Mouse (Mus musculus) erythroid progenitor cell, adult 5-6 weeks (primary cell): Measurements from ENCODE around the gene Sez6l. TPM values are rescaled to one million over a fixed set of nuclear protein-coding genes. Genes with fewer than 3 reads are reported as not detected.

Experiments
- ATAC-seq: replicated peaks from 2 replicates; pipeline ENCODE4 v1.8.0; 2016; ENCODE audit warnings: moderate number of reproducible peaks, mild to moderate bottlenecking, moderate TSS enrichment, inconsistent platforms; ENCODE audit not compliant: poor library complexity, low FRiP score, severe bottlenecking
- total RNA-seq, 2 experiments: library from RNA; stranded (forward) in 1 of 2; stranded (reverse) in 1 of 2; fragments of 150-400 nt in 1 of 2; fragments of 186-747, 209-891 nt in 1 of 2; gene quantifications; 2 replicates each; pipeline versions ENCODE4 v1.2.3 to v1.2.4; 2015 to 2017; ENCODE audit warnings: low replicate concordance in 2 of 2

Gene Sez6l
- total RNA-seq (2015; ENCODE audit: low replicate concordance), result not detected in 2 replicates
- not detected in 2 replicates for total RNA-seq (2017; ENCODE audit: low replicate concordance)

DNA sequence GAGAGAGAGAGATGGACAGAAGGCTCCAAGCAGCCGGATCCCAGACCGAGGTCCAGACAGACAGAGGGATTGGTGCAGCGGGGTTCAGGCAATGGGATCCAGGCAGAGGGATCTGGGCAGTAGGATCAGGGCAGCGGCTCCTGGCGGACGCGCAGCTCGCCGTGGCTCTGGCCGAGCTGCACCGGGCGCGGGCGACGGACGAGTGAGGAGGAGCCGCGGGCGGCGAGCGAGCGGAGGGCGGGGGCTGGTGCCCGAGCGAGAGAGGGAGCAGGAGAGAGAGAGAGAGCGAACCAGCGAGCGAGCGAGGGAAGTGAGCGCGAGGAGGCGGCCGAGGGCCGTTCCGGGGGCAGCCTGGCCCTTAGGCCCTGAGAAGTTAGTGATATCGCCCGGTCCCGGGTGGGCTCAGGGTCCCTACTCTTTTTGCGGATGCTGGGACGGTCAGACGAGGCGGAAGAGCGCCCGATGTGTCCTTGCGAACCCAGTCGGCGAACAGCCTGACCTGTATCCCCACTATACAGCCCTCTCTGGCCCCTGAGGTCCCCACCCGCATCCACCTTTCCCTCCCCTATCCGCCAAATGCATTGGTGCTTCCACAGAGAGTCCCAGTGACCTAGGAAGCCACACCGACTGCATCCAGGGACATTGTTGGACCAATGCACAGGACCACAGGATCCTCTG lies at the start of gene Sez6l:
Gene Sez6l, minus strand, starts transcription at position 193 of the 678 bp plus-strand sequence.
- ATAC-seq, result no peak

DNA sequence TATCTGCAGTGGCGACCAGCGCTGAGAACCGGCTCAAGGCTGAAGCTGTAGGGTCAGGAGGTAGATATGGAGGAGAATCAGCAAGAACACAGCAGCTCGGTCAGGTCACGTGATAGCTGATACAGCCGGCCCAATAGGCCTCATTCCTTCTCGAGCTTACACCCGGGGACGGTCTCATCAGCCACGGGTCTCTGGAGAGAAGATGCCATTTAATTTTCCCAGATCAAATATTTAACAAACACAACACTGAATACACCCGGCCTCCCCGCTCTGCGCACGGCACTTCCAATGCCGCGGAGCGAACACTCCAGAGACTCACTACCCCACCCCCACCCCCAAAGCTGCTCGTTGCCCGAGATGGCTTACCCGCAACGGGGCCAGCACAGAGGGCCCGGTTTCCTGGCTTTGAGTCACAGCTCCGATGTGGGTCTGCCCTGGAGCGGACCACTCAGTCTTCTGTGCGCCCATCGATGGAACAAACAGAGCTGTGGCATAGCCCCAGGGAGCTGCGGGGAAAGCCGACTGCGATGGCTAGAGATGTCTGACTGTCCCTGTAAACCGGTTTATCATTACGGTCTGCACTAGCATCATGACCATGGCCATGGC lies 48.7 kb upstream of the Sez6l start:
- no peak for ATAC-seq

DNA sequence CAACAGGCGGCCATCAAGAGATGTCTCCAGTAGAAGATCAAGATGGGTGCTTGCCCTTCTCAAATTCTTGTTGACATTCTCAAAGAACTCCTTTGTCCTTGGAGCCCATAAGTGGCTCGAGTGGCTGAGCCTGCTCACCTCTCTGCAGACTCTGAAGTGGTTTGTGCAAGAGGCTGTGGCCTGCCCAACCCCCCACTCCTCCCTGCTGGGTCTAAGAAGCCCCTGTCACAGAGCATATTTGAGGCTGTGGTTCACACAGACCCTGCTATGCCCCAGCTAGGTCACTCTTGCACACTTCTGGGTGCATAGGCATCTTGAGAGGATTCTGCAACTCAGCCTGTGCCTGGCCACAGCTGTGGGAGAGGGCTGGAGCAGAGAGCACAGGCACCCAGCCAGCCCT lies 46.0 kb upstream of the Sez6l start:
- ATAC-seq, result no peak

DNA sequence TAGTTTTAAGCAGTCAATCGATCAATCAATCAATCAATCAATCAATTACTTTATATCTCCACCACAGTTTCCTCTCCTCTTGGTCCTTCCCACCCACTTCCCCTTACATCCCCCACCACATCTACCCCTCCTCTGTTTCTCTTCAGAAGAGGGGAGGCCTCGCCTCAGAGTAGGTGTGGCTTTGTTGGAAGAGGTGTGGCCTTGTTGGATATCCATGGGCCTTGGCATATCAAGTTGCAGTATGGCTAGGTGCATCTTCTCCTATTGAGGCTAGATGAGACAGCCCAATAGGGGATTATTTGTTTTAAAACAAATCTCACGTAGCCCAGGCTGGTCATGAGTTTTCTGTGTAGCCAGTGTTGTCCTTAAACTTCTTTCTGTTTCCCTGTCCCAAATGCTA lies 43.3 kb upstream of the Sez6l start:
- ATAC-seq, result no peak

DNA sequence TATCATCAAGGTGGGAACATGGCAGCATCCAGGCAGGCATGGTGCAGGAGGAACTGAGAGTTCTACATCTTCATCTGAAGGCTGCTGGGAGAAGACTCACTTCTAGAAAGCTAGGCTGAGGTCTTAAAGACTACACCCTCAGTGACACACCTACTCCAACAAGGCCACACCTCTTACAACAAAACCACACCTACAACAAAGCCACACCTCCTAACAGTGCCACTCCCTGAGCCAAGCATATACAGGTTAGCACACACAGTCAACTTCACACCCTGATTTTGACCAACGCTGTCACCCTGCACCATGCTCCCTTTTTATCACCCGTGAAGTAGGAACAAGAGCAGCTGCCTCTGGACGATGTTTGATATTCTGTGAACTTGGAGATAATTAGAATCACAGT lies 42.4 kb upstream of the Sez6l start:
- no peak for ATAC-seq

GRCm38 (mm10) chr5:112617602-112618247 lies 40.7 kb upstream of the Sez6l start:
- no peak for ATAC-seq

- ATAC-seq, result no peak
Observed at GRCm38 (mm10) chr5:112615946-112616617, 39.1 kb upstream of the Sez6l start.

- ATAC-seq, result no peak
Observed at GRCm38 (mm10) chr5:112607867-112608516, 31.0 kb upstream of the Sez6l start.

- no peak for ATAC-seq
Observed at GRCm38 (mm10) chr5:112607119-112607518, 30.1 kb upstream of the Sez6l start.

DNA sequence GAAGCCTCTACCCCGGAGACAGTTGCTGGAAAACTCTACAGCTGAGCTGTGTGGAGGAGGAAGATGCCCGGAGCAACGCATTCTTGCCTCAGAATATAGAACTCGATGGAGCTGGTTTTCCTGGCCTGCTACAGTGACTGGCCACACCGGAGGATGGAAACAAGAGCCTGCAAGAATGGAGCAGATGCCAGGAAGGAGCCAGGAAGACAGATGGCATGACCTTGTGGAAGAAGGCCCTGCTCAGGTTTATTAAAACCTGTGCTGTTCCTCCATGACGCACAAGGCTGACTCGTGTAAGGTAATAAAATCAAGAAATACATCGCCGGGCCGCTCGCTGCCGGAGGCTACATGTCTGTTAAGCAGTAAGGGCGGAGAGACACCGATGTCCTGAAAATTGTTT lies 28.4 kb upstream of the Sez6l start:
- no peak for ATAC-seq

- ATAC-seq, result no peak
Observed at GRCm38 (mm10) chr5:112604251-112604650, 27.3 kb upstream of the Sez6l start.

DNA sequence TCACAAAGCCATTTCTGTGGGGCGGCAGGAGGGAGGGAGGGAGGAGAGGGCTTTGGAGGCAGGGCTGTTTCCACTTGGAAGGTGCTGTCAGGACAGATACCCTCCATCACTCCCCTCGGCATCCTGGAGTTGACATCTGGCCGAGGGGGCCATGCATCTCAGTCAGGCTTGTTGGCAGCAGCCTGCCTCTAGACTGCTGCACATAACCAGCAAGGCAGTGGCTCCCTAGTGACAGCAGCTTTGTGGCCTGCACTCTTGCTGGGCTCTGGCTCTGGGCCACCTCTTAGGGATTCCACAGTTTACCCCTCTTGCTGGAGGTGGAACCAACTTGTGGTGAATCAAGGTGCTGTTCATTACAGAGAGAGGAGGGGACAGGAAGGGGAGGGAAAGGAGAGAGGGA lies 26.6 kb upstream of the Sez6l start:
- ATAC-seq, result no peak

GRCm38 (mm10) chr5:112600309-112600939 lies 23.4 kb upstream of the Sez6l start:
- ATAC-seq, result no peak

- no peak for ATAC-seq
Observed at GRCm38 (mm10) chr5:112599538-112600308, 22.7 kb upstream of the Sez6l start.

GRCm38 (mm10) chr5:112597876-112598275 lies 20.9 kb upstream of the Sez6l start:
- ATAC-seq, result no peak

GRCm38 (mm10) chr5:112597307-112597706 lies 20.3 kb upstream of the Sez6l start:
- no peak for ATAC-seq

GRCm38 (mm10) chr5:112596729-112597128 lies 19.7 kb upstream of the Sez6l start:
- ATAC-seq, result no peak

GRCm38 (mm10) chr5:112595701-112596632 lies 19.0 kb upstream of the Sez6l start:
- ATAC-seq, result no peak
